Mouse (Mus musculus) heart, embryonic 14.5 days (tissue): ENCODE results near the gene Clip4. TPM values are rescaled to one million over a fixed set of nuclear protein-coding genes. Genes with fewer than 3 reads are reported as not detected.

Experiments
- ATAC-seq: fragments of 200-750 bp; cut with Nextera tagmentation; 2 replicates; pipeline ENCODE4 v1.8.0; 2017; ENCODE audit warnings: low read depth, moderate TSS enrichment; ENCODE audit not compliant: insufficient number of reproducible peaks, insufficient read depth, low FRiP score
- H3K27ac ChIP-seq, 2 experiments: fragments of 200-500 bp in 1 of 2; fragments of 300-500 bp in 1 of 2; sonication (generic) in 1 of 2; replicated peaks in 1 of 2; 2 replicates each; pipeline ENCODE4 v1.5.1; 2012 to 2014; ENCODE audit warnings: low read depth in 2 of 2, low read length in 2 of 2, control low read depth in 1 of 2, mild to moderate bottlenecking in 1 of 2, mixed read lengths in 1 of 2; ENCODE audit not compliant: control insufficient read depth in 1 of 2, insufficient read depth in 1 of 2
- H3K27me3 ChIP-seq: fragments of 300-500 bp; sonication (generic); 2 replicates; pipeline ENCODE4 v1.6.1; 2014; ENCODE audit warnings: mild to moderate bottlenecking, low read length, control low read depth; ENCODE audit not compliant: control insufficient read depth, insufficient read depth
- H3K36me3 ChIP-seq: fragments of 300-500 bp; sonication (generic); 2 replicates; pipeline ENCODE4 v1.6.1; 2014; ENCODE audit warnings: mild to moderate bottlenecking, control low read depth, low read length, mixed read lengths; ENCODE audit not compliant: control insufficient read depth, insufficient read depth
- H3K4me1 ChIP-seq, 2 experiments: fragments of 200-500 bp in 1 of 2; fragments of 300-500 bp in 1 of 2; sonication (generic) in 1 of 2; 2 replicates each; pipeline ENCODE4 v1.6.1; 2012 to 2014; ENCODE audit warnings: low read length in 2 of 2, control low read depth in 1 of 2, mixed read lengths in 1 of 2; ENCODE audit not compliant: control insufficient read depth in 2 of 2, insufficient read depth in 2 of 2
- H3K4me2 ChIP-seq: fragments of 300-500 bp; sonication (generic); 2 replicates; pipeline ENCODE4 v1.6.1; 2014; ENCODE audit warnings: mild to moderate bottlenecking, low read length
- H3K4me3 ChIP-seq, 2 experiments: fragments of 200-500 bp in 1 of 2; fragments of 300-500 bp in 1 of 2; sonication (generic) in 1 of 2; 2 replicates each; pipeline ENCODE4 v1.5.1; 2012 to 2014; ENCODE audit warnings: low read length in 2 of 2, mild to moderate bottlenecking in 2 of 2, control low read depth in 1 of 2, low read depth in 1 of 2, moderate library complexity in 1 of 2; ENCODE audit not compliant: control insufficient read depth in 1 of 2, insufficient read depth in 1 of 2
- H3K9ac ChIP-seq: fragments of 300-500 bp; sonication (generic); 2 replicates; pipeline ENCODE4 v1.6.1; 2014; ENCODE audit warnings: mild to moderate bottlenecking, low read length
- H3K9me3 ChIP-seq: fragments of 300-500 bp; sonication (generic); 2 replicates; pipeline ENCODE4 v1.6.1; 2016; ENCODE audit warnings: low read length, control low read depth; ENCODE audit not compliant: control insufficient read depth
- WGBS: fragments of 180-500 bp; shearing (Covaris S2); extraction: QIAGEN DNeasy Blood & Tissue Kit; methylation state at CpG from one replicate; pipeline ENCODE4 v1.1.7; 2014; 5-methylcytosine and 5-hydroxymethylcytosine counted together
- polyA plus RNA-seq: library from polyadenylated mRNA; unstranded; fragments of >200 nt; fragmentation: Nextera tagmentation; extraction: Ambion mirVana; gene quantifications from 2 replicates; pipeline ENCODE4 v1.2.1, GENCODE M21; 2014

The Clip4 gene
- polyA plus RNA-seq, 1 experiment from 2014 or later: 45.3 TPM

DNA sequence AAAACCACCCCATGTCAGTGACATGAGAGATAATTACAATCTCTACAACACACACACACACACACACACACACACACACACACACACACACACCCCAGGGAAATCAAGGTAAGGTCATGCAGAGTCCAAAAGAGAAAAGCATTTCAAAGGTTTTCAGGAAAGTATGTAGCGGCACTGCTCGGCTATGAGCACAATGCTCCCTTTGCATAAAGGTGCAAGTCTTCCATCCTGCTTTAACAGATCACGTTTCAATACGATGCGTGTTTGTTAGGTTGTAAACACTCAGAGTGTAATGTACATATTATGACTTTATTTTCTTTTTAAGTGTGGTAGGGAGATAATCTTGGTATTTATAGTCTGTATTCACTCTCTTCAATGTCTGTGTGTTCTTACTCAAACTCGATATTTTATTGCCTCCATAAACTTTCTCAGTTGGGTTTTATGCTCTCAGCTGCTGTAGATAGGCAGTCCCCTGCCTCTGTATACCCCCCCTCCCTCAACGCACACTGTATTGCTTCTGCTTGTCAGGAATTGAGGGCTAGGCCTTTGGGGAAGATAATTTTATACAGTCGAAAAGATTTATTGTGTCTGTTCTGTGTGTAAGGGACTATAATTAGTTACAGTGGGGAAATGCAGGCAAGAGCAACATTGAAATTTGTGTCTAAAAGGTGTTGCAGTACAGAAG, 55.5 kb downstream of the Clip4 start:
- no peak overlapping the region for H3K4me2 ChIP-seq
- H3K4me3 ChIP-seq: no peak overlapping the region
- no peaks in the 10 kb centered on the region for H3K9me3 ChIP-seq
- ATAC-seq: no peak
- no peaks in the 10 kb centered on the region for H3K27me3 ChIP-seq
- H3K27ac ChIP-seq: no peak overlapping the region
- peaks cover 40% of the 10 kb centered on the region for H3K36me3 ChIP-seq
- WGBS: 85% methylated on average over 8 of the region's 8 CpGs
- no peak overlapping the region for H3K9ac ChIP-seq
- H3K4me1 ChIP-seq: peaks cover 6 to 14% of the 10 kb centered on the region in 2 experiments

DNA sequence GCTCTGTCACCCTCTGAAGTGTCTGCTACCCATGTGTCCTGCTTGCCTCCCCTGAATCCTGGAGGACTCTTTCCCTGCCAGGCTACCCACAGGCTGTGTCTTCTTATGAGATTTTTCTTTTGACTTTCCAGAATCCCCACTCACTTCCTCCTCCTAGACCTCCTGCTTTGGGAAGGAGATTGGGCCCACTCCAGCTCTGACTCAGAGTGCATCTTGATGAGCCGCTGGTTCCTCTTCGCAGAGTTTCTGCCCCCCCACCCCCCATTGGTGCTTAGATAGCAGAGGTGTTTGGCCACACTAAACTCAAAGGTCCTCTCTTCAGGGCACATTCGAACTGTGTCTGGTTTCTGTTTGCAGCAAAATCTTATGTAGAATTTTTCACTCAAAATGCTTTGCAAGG, 58.3 kb downstream of the Clip4 start:
- 19% methylated on average over 3 of the region's 3 CpGs for WGBS
- no peak for ATAC-seq
- Histone ChIP-seq H3K36me3 (peaks cover 61% of the 10 kb centered on the region), H3K4me1 (peaks cover 6 to 14% of the 10 kb centered on the region in 2 experiments), H3K27me3 (no peaks in the 10 kb centered on the region), H3K9me3 (no peaks in the 10 kb centered on the region), H3K27ac (peak overlapping the region; percentile 51 to 63), H3K9ac (no peak overlapping the region), H3K4me3 (no peak overlapping the region), H3K4me2 (no peak overlapping the region)

DNA sequence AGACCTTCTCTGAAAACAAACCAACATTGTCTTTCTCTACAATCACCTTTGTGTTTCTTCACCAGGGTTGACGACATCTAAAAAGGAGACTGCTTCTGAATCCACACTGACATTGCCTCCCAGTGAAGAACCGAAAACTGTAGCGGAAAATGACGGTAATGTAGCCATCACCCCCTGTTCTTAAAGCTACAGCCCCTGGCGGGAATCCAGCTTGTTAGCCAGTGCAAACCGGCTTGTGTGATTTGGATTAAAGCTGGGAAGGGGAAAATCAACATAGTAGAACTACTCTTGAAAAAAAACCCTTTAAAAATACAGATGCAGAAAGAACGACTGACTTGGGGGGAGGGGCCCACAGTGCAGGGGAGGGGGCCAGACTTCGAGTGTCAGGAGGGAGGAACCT, 59.4 kb downstream of the Clip4 start:
- Histone ChIP-seq H3K9ac (no peak overlapping the region), H3K9me3 (no peaks in the 10 kb centered on the region), H3K4me2 (no peak overlapping the region), H3K36me3 (peaks cover 71% of the 10 kb centered on the region), H3K4me3 (no peak overlapping the region), H3K27me3 (no peaks in the 10 kb centered on the region), H3K27ac (no peak overlapping the region), H3K4me1 (peaks cover 6 to 14% of the 10 kb centered on the region in 2 experiments)
- WGBS: 58% methylated on average over 8 of the region's 8 CpGs
- ATAC-seq: no peak

DNA sequence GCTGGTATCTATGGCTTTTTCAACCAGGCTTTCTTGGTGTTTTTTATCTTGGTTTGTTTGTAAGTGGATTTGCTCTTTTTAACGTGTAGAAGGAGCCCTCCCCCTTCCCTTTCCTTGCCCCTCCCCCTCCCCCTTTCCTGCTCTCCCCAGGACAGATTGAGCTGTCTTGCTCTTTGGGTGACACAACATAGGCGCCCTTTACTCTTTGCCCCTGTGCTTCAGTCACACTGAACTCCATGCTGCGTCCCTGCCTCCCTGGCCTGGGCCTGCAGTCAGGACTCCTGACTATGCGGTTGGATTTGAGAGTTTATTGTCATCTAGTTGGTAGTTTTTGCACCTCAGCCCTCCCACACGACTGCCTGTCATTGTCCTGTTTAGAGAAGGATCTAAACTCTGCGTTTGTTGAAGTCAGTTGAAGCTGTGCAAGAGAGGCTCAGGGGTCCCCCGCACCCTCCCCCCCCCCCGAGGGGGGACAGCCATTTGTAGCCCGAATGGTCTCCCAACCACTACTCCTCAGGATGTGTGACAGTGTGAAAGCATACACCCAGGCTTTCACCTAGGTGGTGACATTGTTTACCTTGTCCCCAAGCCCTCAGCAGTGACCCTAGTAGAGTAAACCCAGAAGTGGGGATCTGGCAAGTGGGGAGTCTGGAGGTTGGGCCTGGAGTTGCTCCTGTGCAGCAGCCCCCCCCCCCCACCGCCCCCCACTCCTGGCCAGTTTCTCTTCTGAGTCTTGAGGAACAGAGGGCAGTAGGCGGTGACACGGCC, 60.6 kb downstream of the Clip4 start:
- WGBS: 57% methylated on average over 12 of the region's 12 CpGs
- Histone ChIP-seq H3K27ac (no peak overlapping the region), H3K4me1 (peaks cover 6 to 14% of the 10 kb centered on the region in 2 experiments), H3K9me3 (no peaks in the 10 kb centered on the region), H3K36me3 (peaks cover 80% of the 10 kb centered on the region), H3K27me3 (no peaks in the 10 kb centered on the region), H3K4me2 (no peak overlapping the region), H3K9ac (no peak overlapping the region), H3K4me3 (no peak overlapping the region)
- no peak for ATAC-seq

DNA sequence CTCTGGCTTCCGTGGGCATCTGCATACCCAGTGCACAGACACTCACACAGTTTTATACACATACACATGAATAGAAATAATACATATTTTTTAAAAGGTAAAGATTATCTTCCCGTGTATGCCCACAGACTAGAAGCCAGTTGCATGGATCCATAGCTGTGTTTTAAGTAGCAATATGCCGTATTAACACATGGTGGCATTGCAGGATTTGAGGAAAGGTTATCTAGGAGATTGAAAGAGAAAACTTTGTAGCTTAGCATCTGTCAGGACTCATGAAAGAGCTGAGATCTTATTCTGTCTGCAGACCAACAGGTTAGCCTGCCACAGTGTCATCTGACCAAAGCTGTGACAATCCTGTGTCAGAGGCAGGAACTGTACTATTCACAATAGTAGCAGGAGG, 63.7 kb downstream of the Clip4 start:
- Histone ChIP-seq H3K27me3 (no peaks in the 10 kb centered on the region), H3K4me3 (no peak overlapping the region), H3K36me3 (peaks cover 88% of the 10 kb centered on the region), H3K9me3 (no peaks in the 10 kb centered on the region), H3K27ac (no peak overlapping the region), H3K4me1 (peaks cover 0 to 4% of the 10 kb centered on the region in 2 experiments; a peak in 3 of 4 replicates), H3K4me2 (no peak overlapping the region), H3K9ac (no peak overlapping the region)
- ATAC-seq: no peak
- 84% methylated on average over 3 of the region's 3 CpGs for WGBS

DNA sequence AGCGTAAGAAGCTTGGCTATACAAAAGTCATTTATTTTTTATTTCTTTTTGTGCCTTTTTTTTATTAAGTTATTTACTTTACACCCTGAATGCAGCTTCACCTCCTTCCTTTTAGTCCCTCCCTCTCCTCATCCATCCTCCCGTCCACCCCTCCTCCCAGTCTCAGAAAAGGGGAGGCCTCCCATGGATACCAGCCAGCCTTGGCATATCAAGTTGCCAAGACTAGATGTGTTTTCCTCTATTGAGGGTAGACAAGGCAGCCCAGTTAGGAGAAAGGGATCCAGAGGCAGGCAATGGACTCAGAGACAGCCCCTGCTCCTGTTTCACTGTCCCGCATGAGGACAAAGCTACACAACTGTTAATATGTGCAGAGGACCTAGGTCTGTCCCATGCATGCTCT, 93.9 kb downstream of the Clip4 start:
- H3K4me2 ChIP-seq: no peak overlapping the region
- peaks cover 12% of the 10 kb centered on the region for H3K36me3 ChIP-seq
- no peak overlapping the region for H3K27ac ChIP-seq
- H3K9me3 ChIP-seq: no peaks in the 10 kb centered on the region
- H3K4me3 ChIP-seq: no peak overlapping the region
- H3K9ac ChIP-seq: no peak overlapping the region
- H3K27me3 ChIP-seq: no peaks in the 10 kb centered on the region
- no peak for ATAC-seq
- 87% methylated on average over 3 of the region's 3 CpGs for WGBS
- peaks cover 3 to 4% of the 10 kb centered on the region in 2 experiments; a peak in 2 of 4 replicates for H3K4me1 ChIP-seq

DNA sequence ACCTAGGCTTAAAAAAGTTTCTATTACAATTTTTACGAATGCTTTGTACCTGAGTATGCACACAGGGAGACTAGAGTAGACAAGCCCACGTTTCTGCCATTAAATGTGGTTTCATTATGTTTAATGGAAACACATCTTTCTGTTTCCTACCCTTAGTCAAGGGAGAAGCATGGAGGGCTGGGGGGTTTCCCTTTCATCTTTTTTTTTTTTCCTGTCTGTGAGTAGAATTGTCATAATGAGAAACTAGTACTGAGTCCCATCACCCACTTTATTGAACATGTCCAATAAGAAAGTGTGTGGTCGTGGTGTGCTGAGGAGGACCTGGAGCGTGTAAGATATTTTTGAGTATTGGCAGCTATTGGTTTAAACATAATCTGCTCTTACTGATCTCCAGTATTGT, 94.6 kb downstream of the Clip4 start:
- Histone ChIP-seq H3K27me3 (no peaks in the 10 kb centered on the region), H3K4me2 (no peak overlapping the region), H3K36me3 (peaks cover 12% of the 10 kb centered on the region), H3K27ac (no peak overlapping the region), H3K9ac (no peak overlapping the region), H3K9me3 (no peaks in the 10 kb centered on the region), H3K4me3 (no peak overlapping the region), H3K4me1 (peaks cover 3 to 4% of the 10 kb centered on the region in 2 experiments; a peak in 2 of 4 replicates)
- 87% methylated on average over 4 of the region's 4 CpGs for WGBS
- no peak for ATAC-seq
